Mouse (Mus musculus) stomach, embryonic 16.5 days (tissue): ENCODE measurements at regions not wholly inside any gene's neighbourhood (a gene's known extent, or its start where the extent isn't known, plus 50 kb on each side); places are given as distances from the start of the nearest gene placed in this dataset.

Source experiments
- ATAC-seq: fragments of 200-750 bp; cut with Nextera tagmentation; 2 replicates; pipeline ENCODE4 v1.8.0; 2017; ENCODE audit warnings: moderate number of reproducible peaks, moderate TSS enrichment; ENCODE audit not compliant: insufficient read depth, low FRiP score
- H3K27ac ChIP-seq: fragments of 300-500 bp; sonication (generic); 2 replicates; pipeline ENCODE4 v1.5.1; 2014; ENCODE audit warnings: low read length
- H3K27me3 ChIP-seq: fragments of 300-500 bp; sonication (generic); 2 replicates; pipeline ENCODE4 v1.6.1; 2014; ENCODE audit warnings: low read length, control low read depth, mixed read lengths; ENCODE audit not compliant: control insufficient read depth, insufficient read depth
- H3K36me3 ChIP-seq: fragments of 300-500 bp; sonication (generic); 2 replicates; pipeline ENCODE4 v1.6.1; 2014; ENCODE audit warnings: low read length; ENCODE audit not compliant: control insufficient read depth, insufficient read depth
- H3K4me1 ChIP-seq: fragments of 300-500 bp; sonication (generic); 2 replicates; pipeline ENCODE4 v1.6.1; 2014; ENCODE audit warnings: low read length, control low read depth, mixed read lengths; ENCODE audit not compliant: control insufficient read depth, insufficient read depth
- H3K4me2 ChIP-seq: fragments of 300-500 bp; sonication (generic); 2 replicates; pipeline ENCODE4 v1.6.1; 2014; ENCODE audit warnings: low read depth, low read length, mixed read lengths
- H3K4me3 ChIP-seq: fragments of 300-500 bp; sonication (generic); replicated peaks from 2 replicates; pipeline ENCODE4 v1.5.1; 2014; ENCODE audit warnings: mild to moderate bottlenecking, low read length
- H3K9ac ChIP-seq: fragments of 300-500 bp; sonication (generic); 2 replicates; pipeline ENCODE4 v1.6.1; 2014; ENCODE audit warnings: low read length
- H3K9me3 ChIP-seq: fragments of 300-500 bp; sonication (generic); replicated peaks from 2 replicates; pipeline ENCODE4 v1.6.1; 2016; ENCODE audit warnings: low read length, control low read depth; ENCODE audit not compliant: control insufficient read depth
- WGBS: fragments of 180-500 bp; shearing (Covaris S2); extraction: QIAGEN DNeasy Blood & Tissue Kit; methylation state at CpG from one replicate; pipeline ENCODE4 v1.1.7; 2014; 5-methylcytosine and 5-hydroxymethylcytosine counted together

DNA sequence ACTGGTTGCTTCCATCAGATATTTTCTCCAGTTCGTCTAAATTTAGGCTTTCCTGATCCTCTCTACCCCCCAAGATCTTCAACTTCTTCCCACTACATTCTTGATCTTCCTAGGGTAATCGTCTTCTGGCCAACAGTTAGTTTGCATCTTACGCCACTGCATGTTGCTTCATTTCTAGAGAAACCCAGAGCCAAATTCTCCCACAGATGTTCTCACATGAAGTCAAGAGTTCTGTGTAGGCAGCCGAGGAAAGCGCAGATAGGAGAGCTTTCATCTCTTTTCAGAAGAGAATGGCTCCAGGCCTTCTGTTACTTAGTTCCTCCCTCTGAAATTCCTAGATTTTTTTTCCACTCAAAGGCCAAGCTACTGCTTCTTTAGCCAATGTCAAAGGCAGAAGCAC lies 179.9 kb downstream of the Fgf10 start:
- WGBS = 81% methylated on average over 5 of the region's 5 CpGs
- Histone ChIP-seq H3K9ac (no peak overlapping the region), H3K27me3 (no peaks in the 10 kb centered on the region), H3K4me1 (no peaks in the 10 kb centered on the region), H3K4me3 (no peak overlapping the region), H3K9me3 (no peaks in the 10 kb centered on the region), H3K4me2 (no peak overlapping the region), H3K27ac (no peak overlapping the region), H3K36me3 (no peaks in the 10 kb centered on the region)
- ATAC-seq = no peak

DNA sequence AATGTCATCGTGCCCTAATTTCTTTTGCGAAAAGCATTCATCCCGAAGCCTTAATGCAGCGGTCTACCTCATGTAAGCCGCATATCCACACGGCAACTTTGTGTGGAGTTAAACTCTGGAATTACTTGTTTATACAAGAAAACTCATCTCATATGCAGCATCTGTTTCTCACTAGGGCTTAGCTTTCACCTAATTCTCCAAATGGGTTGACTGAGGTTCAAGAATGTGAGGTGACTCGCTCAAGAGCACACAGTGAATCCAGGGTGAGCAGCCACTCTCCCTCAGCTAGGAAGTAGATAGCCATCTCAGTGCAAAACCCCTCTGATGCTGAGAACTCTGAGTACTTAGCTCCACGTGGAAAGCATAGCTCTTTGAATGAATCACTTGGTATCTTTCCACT lies 181.1 kb downstream of the Fgf10 start:
- WGBS = 80% methylated on average over 8 of the region's 8 CpGs
- no peak overlapping the region for H3K4me3 ChIP-seq
- H3K4me2 ChIP-seq = no peak overlapping the region
- no peaks in the 10 kb centered on the region for H3K4me1 ChIP-seq
- no peaks in the 10 kb centered on the region for H3K9me3 ChIP-seq
- no peak overlapping the region for H3K9ac ChIP-seq
- no peaks in the 10 kb centered on the region for H3K27me3 ChIP-seq
- H3K27ac ChIP-seq = no peak overlapping the region
- no peak for ATAC-seq
- H3K36me3 ChIP-seq = no peaks in the 10 kb centered on the region

DNA sequence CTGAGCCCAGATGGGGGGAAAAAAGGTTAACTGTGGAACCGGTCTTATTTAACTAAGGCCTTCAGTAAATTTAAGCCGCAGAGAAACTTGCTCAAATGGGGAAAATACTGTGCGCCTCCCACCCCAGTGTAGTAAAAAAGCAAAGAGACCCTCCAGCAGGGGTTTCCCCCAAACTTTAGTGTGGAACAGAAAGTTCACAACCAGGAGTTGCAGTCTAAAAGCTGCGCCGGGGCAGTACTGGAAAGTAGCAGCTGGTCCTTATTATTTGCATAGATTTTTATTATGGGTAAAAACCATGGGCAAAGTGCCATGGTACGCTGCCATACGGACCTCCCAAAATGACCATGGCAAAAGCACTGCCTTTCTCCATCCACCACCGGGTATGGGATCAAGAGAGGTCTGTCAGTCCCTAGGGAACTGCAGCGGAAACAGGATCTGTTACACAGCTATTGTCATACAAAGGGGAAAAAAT lies 216.8 kb downstream of the Fgf10 start:
- Histone ChIP-seq H3K4me1 (no peaks in the 10 kb centered on the region), H3K4me2 (no peak overlapping the region), H3K36me3 (no peaks in the 10 kb centered on the region), H3K9me3 (no peaks in the 10 kb centered on the region), H3K4me3 (no peak overlapping the region), H3K27me3 (no peaks in the 10 kb centered on the region), H3K9ac (no peak overlapping the region), H3K27ac (no peak overlapping the region)
- 76% methylated on average over 9 of the region's 9 CpGs for WGBS
- no peak for ATAC-seq

DNA sequence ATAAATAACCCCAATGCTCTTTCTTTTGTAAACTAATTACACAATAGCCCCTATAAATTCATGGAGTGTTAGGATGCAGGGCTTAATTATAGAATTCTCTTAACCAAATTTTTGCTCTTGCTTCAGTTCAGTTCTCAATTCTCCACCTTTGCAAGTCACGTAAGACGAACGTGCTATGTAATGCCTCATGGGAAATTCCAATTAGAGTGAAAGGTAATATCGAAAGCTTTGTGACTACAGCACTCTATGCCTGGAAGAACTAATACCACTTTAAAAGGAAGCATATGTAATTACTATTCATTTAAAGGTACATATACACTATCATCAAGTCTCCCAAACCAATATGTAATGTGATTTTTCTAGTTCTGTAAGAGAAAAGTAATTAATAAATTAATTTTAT lies 225.5 kb downstream of the Fgf10 start:
- Histone ChIP-seq H3K9ac (no peak overlapping the region), H3K27ac (no peak overlapping the region)

DNA sequence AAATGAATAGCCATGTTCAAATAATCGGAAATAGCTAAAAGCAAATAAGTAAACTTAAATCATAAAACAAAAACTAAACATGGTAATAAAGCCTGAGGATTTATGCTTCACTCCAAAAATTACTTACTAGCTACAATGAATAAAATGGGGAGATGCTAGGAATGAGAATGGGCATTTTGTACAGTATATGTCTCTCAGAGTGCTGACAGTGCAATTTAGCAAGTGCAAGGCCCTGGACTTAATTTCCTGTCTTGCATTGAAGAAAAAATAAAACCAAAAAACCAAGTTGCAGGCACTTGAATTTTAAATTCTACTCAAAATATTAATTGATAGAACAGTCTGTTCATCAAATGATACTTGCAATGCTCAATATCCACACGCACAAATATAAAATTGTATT lies 232.4 kb downstream of the Fgf10 start:
- Histone ChIP-seq H3K36me3 (no peaks in the 10 kb centered on the region), H3K4me1 (no peaks in the 10 kb centered on the region), H3K9ac (no peak overlapping the region), H3K27ac (no peak overlapping the region), H3K4me2 (no peak overlapping the region), H3K27me3 (no peaks in the 10 kb centered on the region), H3K9me3 (no peaks in the 10 kb centered on the region), H3K4me3 (no peak overlapping the region)
- ATAC-seq = no peak
- WGBS = 87% methylated on average over 2 of the region's 2 CpGs

More for the DNA sequence above, 225.5 kb downstream of the Fgf10 start:
- H3K4me1 ChIP-seq = no peaks in the 10 kb centered on the region
- no peaks in the 10 kb centered on the region for H3K9me3 ChIP-seq
- ATAC-seq = no peak
- H3K4me2 ChIP-seq = no peak overlapping the region
- no peaks in the 10 kb centered on the region for H3K36me3 ChIP-seq
- no peaks in the 10 kb centered on the region for H3K27me3 ChIP-seq
- 89% methylated on average over 4 of the region's 4 CpGs for WGBS
- H3K4me3 ChIP-seq = no peak overlapping the region

DNA sequence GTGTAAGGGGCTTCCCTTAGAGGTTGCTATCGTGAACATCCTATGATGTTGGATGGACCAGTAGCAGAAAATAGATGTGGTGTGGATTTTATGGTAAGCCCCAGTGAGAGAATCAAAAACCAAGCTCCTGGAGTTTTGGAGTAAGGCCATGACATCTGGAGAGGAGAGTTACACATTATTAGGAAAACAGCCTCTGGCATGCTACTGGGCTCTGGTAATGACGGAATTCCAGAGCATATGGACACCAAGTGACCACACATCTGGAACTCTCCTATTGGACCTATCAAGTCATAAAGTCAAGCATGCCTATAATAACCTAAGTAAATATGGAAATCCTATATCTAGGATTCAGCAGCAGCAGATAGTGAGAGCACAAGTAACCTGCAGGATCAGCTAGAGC lies 240.8 kb downstream of the Fgf10 start:
- 83% methylated on average over 2 of the region's 2 CpGs for WGBS
- Histone ChIP-seq H3K4me3 (no peak overlapping the region), H3K9me3 (no peaks in the 10 kb centered on the region), H3K9ac (no peak overlapping the region), H3K36me3 (no peaks in the 10 kb centered on the region), H3K4me2 (no peak overlapping the region), H3K27ac (no peak overlapping the region), H3K4me1 (no peaks in the 10 kb centered on the region), H3K27me3 (no peaks in the 10 kb centered on the region)
- no peak for ATAC-seq

DNA sequence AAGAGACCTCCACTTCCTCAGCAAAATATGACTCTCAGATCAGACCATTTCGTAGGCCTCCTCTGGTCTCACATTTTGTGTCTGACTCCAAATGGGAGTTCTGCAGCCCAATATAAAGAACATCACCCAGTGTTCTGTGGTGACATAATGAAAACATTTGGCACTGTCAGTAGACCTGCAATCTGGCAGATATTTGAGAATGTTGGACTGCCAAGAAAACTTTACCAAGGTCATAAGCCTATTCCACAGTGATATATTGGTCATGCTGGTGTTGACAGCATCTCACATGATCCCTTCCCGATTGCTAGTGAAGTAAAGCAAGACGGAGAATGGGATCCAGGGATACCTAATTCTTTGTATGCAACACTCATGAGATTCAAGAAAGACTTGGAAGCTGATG lies 271.2 kb downstream of the Fgf10 start:
- 81% methylated on average over 3 of the region's 3 CpGs for WGBS
- H3K27ac ChIP-seq = no peak overlapping the region

DNA sequence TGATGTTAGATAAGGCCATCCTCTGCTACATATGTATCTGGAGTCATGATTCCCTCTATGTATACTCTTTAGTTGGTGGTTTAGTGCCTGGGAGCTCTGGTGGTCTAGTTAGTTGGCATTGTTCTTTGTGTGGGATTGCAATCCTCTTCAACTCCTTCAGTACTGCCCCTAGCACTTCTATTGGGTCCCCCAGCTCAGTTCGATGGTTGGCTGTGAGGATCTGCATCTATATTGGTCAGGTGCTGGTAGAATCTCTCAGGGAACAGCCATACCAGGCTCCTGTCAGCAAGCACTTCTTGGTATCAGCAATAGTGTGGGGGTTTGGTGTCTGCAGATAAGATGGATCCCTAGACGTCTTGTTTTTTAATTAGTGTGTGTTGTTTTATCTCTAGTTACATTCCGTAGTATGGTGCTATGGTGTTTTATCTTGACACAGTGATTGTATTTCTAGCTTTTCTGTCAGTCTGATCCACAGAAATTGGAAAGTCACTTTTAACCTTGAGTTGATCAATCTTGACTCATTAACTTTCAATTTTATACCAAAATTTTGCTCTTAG lies 296.6 kb downstream of the Fgf10 start:
- no peaks in the 10 kb centered on the region for H3K27me3 ChIP-seq
- ATAC-seq = no peak
- H3K4me3 ChIP-seq = no peak overlapping the region
- H3K4me2 ChIP-seq = no peak overlapping the region
- no peaks in the 10 kb centered on the region for H3K36me3 ChIP-seq
- no peaks in the 10 kb centered on the region for H3K4me1 ChIP-seq
- 72% methylated on average over 3 of the region's 3 CpGs for WGBS
- H3K27ac ChIP-seq = no peak overlapping the region
- no peaks in the 10 kb centered on the region for H3K9me3 ChIP-seq
- H3K9ac ChIP-seq = no peak overlapping the region

More for the DNA sequence above, 271.2 kb downstream of the Fgf10 start:
- Histone ChIP-seq H3K4me2 (no peak overlapping the region), H3K4me3 (no peak overlapping the region), H3K9ac (no peak overlapping the region), H3K27me3 (no peaks in the 10 kb centered on the region), H3K4me1 (no peaks in the 10 kb centered on the region), H3K36me3 (no peaks in the 10 kb centered on the region), H3K9me3 (no peaks in the 10 kb centered on the region)
- ATAC-seq = no peak

DNA sequence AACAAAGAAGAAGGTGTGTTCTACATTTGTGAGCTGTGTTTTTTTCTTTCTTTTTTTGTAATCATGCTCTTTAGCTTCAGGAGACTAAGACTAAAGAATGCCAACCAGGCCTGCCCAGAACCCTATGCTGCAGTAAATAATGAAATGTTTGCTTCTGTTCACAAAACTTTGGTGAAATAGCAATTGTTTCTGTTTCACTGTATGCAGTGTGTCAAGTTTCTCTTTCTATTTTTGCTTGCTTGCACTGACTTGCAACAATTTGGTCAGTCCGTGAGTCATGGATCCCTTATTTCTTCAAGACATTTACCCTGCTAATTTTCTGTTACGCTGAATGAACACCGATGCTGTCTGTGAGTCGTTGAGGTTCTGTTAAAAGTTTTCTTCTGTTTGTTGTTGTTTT lies 298.1 kb downstream of the Fgf10 start:
- 76% methylated on average over 4 of the region's 4 CpGs for WGBS
- H3K4me2 ChIP-seq = no peak overlapping the region
- H3K36me3 ChIP-seq = no peaks in the 10 kb centered on the region
- no peaks in the 10 kb centered on the region for H3K4me1 ChIP-seq
- no peak overlapping the region for H3K27ac ChIP-seq
- no peaks in the 10 kb centered on the region for H3K9me3 ChIP-seq
- ATAC-seq = no peak
- H3K4me3 ChIP-seq = no peak overlapping the region
- H3K9ac ChIP-seq = no peak overlapping the region
- no peaks in the 10 kb centered on the region for H3K27me3 ChIP-seq

DNA sequence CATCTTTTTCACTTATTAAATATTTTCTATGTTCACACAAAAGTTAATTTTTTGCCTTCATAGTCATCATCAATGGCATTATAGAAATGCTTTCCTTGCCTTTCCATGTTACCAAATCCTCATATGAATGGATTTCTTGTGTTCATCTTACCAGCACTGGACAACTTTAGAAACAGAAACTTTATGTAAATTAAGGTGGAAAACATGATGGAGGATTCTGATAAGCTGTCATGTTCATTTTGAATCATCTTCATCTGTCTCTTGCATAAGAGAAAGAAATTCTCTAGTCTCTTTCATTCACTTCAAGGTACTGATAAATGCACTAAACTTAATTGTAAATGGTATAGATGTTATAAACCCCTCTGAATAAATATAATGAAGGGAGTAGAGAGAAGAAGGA lies 305.4 kb downstream of the Fgf10 start:
- H3K9ac ChIP-seq = no peak overlapping the region
- no peak overlapping the region for H3K27ac ChIP-seq
- no peak overlapping the region for H3K4me2 ChIP-seq
- H3K4me3 ChIP-seq = no peak overlapping the region
- no peak for ATAC-seq
- H3K27me3 ChIP-seq = no peaks in the 10 kb centered on the region
- no peaks in the 10 kb centered on the region for H3K4me1 ChIP-seq
- H3K36me3 ChIP-seq = no peaks in the 10 kb centered on the region
- H3K9me3 ChIP-seq = no peaks in the 10 kb centered on the region
